Mouse (Mus musculus) frontal cortex, postnatal 36 days (tissue): ENCODE data around the gene Hnrnpa2b1.

Experiments used
- DNase-seq, 2 experiments: peaks; one replicate each; pipeline ENCODE4 v3.0.0; 2022; ENCODE audit warnings: low spot score in 2 of 2

Gene Hnrnpa2b1

DNA sequence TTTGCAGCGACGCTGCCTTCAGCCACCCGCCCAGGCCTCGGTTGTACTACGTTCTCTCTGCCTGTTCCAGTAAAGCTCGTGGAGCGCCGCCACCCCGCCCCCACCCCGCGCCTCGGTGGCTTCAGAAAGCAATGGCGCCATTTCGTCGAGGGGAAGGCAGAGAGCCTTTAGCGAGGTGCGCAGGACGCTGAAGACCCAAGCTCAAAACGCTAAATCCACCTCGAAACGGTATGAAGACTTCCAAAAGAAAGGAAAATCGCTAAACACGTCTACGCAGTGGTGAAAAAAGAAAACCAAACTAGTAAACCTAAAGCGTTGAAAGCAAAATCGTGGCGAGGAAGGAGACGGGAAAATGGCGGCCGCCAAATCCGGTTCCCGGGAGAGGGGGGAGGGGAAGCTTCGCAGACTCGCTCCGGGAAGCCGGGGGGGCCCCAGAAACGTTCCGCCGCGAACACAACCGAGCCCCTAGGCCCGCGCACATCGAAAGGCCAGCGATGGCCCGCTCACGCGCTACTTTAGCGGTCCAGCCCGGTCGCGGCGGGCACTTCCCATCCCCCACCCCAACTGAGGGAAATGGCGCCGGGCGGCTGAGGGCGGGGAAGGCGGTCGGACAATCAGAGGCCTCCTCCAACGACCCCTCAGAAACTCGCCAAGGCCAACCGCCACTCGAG lies 668 bp downstream of the Hnrnpa2b1 start:
- peak; percentile 76 to 80 for DNase-seq

DNA sequence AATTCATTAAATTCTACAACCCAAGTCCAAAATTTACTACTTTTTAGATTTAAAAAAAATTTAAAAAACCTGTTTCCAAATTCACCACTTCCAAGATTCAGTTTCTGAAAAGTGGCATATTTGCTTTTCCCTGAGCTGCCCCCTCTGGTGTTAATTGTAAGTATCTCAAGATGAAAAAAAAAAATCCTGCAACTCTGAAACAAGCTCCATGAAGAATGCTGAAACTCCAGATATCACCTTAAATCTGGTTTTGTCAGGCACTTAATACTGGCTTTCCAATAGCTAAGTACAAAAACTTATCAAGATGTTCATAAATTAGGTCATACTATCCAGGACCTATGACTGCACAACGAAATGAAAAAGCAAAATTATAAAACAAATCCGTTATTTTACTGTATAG lies 2.0 kb downstream of the Hnrnpa2b1 start:
- DNase-seq, result no peak

DNA sequence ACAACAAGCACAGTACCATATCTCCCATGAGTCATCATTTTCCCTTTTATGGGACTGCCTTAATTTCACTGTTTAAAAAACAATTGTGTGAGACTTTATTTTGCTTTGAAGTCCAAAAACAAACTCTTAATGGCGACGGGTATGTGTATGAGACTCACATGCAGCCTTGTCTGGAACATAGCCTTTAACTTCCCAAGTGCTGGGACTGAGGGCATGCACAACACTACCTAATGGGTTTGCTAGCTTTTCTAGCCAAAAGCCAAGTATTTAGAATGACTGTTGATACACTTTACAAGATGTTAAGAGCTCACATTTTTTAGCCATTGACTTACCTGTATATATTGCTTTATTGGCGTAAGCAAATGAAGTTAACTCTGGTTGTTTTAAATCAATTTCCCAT lies 9.3 kb downstream of the Hnrnpa2b1 start:
- no peak for DNase-seq

DNA sequence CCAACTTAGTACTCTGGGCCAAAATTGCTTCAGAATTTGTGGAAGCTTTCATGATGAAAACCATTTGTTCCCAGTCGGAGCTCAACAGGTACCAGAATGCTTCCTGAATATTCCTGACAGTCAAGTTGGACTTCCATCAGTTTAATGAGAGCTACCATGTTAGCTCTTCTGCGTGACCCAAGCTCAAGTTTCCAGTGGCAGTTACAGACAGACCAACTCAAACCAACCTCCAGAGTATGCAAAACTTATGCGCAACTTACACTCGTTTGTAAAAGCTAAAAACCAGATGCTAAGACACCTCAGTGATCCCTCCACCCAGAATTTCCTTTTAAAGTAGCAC lies 9.7 kb downstream of the Hnrnpa2b1 start:
- no peak for DNase-seq

DNA sequence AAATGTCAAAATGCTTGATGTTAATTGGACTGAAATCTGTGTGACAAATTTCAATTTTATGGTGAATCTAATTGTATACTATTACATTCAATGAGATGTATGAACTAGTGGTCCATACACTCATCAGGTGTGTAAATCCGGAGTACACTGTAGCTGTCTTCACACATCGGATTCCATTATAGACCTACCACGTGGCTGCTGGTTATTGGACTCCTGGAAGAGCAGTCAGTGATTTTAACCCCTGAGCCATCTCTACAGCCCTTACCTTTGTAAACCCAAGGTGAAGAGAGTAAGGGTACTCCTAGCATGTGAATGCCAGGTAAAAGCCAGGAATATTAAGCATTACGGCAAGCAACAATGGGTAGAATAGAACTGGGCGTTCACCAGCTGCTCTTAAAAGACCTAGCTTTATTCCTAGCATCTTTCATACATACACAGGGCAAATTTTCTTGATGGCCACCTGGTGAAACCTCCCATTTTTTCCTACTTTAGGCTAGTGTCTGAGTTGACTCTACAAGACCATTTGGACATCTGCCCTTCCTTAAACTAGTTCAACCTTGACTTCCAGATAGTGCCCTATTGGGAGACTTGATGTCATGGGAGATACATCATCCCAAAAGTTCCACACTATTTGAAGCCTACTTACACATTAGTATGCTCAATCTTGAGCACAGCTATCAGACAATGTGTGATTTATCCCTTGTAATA lies 10.2 kb downstream of the Hnrnpa2b1 start:
- DNase-seq, result no peak

DNA sequence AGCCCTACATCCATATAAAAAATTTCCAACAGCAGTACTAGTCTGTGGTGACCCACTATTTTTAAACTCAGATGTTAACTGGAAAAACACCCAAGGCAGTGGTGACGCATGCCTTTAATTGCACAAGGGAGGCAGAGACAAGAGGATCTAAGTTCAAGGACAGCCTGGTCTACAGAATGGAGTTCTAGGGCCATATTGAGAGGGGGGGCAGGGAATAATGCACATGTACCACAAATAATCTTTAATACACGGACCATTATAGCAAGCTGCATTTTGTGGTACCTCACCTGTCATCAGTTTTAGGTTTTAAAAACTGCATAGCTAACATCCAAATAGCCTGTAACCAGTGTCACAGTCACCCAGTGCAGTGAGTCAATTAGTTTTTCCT lies 10.8 kb downstream of the Hnrnpa2b1 start:
- DNase-seq, result no peak

DNA sequence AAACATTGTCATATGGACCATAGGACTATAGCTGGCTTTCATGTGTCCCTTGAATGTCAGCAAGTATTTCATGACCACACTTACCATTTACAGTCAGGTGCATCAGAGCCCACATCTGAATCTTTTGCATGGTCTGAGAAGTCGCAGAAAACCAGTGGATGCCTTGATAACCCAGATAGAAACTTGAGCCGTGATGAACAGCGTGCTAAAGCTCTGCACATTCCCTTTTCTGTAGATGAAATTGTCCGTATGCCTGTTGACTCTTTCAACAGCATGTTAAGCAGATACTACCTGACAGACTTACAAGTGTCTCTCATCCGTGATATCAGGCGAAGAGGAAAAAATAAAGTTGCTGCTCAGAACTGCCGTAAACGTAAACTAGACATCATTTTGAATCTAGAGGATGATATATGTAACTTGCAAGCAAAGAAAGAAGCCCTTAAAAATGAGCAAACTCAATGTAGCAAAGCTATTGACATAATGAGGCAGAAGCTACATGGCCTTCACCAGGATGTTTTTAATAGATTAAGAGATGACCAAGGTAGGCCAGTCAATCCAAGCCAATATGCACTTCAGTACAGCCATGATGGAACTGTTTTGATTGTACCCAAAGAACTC lies 11.8 kb downstream of the Hnrnpa2b1 start:
- DNase-seq, result no peak

DNA sequence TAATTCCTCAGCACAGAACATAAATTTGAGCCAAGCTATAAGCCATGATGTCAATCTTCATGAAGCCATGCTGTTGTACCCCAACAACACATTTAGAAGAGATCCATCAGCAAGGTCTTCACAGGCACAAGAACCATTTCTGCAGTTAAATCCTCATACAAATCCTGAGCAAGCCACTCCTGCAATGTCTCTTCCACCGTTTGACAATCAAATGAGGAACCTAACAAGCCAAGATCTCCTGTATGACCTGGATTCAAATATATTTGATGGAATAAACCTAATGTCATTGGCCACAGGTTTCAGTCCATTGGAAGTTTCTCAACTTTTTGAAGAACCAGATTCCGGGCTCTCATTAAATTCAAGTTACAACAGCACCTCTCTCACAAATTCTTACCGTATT lies 12.4 kb downstream of the Hnrnpa2b1 start:
- no peak for DNase-seq

DNA sequence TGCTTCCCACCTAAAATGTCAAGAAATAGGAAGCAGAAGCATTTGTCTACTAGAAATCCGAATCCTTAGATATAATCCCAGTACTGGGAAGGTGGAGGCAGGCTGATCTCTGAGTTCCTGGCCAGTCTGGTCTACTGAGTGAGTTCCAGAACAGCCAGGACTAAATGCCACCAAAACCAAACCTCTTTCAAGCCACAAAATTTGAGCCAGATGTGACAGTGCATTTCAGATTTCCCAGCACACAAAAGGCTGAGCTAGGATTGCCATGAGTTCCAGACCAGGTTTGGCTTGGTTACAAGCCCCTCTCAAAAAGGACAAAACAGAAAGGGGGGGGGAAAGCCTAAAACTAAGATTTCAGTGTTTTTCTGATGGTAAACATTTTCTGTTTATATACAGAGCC lies 13.5 kb downstream of the Hnrnpa2b1 start:
- no peak for DNase-seq

DNA sequence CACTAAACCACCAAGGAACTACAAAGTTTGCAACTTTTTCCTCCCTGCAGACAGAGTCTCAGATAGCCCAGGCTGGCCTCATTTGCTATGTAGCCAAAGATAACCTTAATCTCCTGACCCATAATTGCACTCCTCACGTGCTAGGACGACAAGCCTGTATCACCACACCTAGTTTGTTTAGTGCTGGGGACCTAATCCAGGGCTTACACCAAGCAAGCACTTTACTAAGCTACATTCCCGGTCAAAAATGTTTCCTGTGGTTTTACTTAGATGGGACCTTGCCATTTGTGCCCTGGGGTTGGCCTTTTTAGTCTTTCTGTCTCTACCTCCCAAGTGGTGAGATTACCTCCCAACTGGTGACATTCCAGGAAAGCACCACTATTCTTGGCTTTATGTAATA lies 14.7 kb downstream of the Hnrnpa2b1 start:
- no peak for DNase-seq

DNA sequence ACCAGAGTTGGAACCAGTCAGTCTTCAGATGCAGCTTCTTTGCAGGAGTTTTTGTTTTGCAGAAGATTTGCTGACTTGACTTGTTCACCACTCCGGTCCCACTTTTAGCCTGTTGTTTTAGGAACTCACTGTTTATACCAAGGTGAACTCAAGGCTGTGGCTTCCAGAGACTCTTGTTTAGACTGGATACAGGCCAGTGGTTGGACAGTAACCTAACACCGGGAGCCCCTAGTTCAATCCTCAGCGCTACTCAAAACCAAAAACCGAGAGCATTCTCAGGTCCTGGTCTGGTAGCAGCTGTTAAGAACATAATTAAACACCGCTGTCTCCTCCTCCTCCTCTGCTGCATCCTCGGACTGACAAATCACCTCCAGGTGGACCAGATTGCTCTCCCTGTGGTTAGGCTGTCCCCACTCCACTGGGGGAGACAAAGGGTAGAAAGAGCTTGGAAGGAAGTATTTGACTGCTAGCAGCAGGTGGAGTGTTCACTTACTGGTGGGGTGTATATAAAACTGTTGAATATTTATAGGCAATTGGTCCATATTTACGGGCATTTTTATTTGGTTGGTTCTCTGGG lies 16.7 kb downstream of the Hnrnpa2b1 start:
- DNase-seq, result no peak

DNA sequence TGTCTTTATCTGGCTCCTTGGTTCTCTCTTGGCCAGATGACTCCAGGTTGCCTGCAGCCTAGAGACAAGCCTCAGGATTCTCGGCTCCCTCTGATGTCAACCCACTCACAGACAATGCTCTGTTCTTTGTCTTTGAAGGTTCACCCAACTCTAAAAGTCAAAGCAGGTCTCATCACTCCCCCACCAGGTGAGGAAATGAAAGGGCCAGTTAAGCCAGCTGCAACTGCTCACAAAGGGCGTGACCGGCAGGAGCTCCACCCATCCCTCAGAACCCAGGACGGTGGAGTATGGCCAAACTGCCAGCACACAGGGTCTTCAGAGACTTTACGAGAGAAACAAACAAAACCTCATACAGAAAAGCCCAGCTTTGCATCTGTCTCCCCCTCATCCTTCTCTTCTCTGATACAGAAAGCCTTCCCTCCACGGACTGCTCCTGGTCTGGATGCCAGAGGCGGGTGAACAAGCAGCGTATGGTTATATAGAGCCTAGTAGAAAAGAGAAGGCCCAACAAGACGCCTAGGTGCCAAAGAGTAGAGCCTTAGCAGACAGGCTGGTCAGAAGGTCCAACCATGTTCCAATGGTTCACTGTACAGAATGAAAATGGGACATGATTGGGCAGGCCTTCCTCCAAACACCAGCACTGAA lies 27.4 kb downstream of the Hnrnpa2b1 start:
- DNase-seq, result no peak

DNA sequence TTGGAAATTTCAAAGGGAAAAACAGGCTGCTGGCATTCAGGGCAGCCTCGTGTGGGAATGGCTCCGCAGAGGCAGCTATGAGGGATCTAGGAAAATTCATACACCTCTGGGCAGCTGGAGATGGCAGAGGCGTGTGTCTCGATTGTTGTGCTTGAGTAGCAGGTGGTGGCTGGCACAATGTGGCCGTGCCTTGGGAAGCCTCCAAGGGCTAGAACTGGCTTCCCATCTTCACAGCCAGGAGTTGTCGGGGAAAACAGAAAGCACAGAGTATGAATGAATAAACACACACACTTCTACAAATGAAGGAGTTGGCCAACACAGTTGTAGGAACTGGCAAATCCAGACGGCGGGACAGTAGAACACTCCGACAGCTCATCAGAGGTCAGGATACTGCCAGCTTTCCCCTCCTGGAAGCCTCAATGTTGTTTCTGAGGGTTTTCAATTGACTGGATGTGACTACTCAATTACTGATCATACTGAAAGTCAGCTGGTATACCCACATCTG lies 30.8 kb downstream of the Hnrnpa2b1 start:
- DNase-seq, result no peak

DNA sequence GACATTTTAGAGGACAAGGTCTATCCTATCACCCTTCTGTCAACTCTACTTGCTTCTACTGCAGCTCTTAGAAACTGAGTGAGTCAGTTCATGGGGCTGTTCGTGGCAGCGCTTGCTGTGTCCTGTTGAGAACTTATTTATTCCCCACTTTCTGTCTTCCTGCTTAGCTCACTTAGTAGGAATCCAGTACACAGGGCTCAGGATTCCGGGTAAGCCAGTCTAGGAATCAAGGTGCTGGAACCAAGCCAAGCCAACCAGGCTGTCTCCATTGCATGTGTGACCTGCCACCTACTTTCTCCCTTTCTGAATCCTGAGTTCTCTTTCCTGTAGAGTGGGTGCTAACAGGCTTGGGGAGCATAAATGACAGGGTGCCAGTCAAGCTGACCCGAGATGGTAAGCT lies 32.0 kb downstream of the Hnrnpa2b1 start:
- DNase-seq, result no peak

DNA sequence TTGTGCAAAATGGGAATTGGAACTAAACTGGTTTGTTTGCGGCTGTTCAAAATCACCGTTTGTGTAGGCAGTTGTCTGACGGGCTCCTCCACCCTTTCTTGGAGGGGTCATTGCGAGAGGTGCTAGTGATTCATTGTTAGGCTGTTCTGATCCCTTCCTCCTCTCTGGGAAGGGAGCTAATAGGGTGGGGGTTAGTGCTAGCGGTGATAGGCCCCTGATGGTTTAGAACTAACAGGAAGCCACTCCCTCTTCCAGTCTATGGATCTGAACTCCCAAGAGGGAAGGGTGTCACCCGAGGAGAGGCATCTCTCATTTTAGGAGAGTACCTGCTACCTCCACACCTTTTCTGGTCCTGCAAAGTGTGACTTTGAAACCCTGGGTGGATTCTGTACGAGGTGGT lies 35.4 kb downstream of the Hnrnpa2b1 start:
- no peak for DNase-seq

DNA sequence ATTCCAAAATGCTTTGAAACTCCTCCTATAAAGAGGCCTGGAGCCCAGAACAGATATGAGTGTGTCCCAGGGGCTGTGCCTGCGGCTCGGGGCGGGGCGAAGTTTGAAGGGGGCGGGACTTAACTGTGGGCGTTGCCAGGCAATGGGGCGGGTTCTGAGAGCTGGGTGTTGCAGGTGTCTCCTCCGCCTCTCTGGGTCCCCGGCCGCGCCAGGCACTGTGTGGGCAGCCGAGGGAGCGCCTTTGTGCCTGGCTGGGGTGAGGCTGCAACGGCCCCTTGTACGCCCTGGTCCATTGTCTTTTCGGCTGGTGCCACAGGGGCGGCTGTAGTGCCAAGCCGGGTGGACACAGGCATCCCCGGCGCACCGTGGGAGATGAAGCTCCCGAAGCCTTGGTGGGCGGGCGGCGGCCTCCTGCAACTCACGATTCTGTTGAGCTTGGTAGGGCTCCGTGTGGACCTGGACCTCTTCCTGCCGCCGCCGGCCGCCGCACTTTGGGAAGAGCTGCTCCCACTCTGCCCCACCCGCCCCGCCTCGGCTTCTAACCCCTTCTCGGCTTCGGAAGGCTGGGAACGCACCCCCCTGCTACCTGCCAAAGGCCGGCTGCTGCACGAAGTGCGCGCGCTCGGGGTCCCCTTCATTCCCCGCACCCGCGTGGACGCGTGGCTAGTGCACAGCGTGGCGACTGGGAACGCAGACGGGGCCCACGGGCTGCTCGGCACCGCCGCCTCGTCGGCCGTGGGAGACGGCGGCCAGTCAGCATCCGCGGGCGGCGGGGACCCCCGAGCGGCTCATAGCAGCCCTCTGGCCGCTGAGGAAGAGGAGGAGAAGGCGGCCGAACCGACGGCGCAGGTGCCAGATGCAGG lies 36.9 kb downstream of the Hnrnpa2b1 start, which contains the start of gene Nfe2l3:
TSS of gene Nfe2l3 (plus strand) at position 136 of the 863 bp plus-strand sequence.
- no peak for DNase-seq

DNA sequence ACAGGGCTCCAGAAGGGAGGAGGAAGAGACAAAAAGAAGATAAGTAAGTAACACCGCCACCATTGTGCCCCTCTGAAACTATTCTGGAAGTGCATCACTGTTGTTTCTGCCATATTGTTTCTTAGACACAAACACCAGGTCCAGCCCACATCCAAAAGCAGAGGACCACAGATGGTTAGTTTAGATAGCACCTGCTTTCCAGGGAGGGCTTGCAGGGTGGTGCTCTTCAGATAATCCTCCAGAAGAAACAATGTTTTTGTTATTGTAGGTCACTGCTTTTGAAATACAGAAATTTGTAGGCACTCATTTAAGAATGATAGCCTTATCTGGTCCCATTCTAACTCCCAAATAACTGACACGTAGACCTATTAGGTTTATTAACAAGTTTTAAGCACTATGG lies 45.2 kb downstream of the Hnrnpa2b1 start:
- no peak for DNase-seq

DNA sequence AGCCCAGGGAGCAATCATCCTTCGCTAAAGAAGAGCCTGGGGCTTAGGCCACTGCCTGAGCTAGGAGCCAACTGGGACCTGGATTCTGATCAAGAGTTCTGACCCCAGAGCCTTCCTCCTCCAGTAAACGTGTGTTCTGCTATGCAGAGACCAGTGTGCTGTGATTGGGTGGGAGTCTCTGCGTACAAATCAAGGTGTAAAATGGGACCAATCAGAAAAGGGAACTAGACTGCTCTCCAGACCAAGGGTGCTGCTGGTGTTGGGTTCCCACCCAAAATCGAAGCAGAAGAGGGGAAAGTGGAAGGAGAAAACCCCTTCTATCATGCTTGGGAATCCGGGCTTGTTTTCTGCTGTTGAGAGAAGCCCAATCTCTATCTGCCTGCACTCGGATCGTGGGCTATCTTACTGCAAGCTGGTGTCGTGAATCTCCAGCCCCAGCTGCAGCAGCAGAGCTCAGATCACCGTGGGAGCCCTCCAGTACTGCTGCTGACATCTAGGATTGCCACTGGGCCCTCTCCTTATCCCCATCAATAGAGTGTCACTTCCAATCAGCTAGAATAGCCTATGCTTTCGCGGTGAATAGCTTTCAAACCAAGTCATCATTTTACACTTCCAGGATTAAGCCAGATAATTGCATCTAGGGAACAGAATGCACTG lies 46.1 kb downstream of the Hnrnpa2b1 start:
- no peak for DNase-seq

DNA sequence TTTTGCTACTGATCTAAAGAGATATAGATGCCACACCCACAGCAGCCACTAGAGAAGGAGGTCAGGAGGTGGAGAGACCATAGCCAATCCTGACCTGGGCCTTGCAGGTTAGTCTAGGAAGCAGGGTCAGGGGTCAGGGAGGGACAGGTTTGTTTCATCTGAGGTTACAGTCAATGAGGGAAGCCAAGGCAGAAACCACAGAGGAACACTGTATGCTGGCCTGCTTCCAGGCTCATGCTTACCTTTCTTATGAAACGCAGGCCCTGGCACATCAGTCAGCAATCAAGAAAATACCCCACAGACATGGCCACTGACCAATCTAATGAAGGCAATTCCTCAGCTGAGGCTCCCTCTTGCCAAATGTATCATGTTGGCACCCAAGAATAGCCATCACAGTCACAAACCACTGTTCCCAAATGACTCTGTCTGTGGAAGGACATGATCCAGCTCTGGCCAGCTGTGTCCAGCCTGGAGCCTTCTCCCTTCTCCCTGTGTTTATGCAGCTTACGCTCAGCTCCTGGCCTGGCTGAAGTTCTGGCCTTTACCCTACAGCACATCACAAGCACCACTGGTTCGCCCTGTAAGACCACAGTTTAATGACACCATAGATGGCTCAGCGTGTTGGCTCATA lies 52.3 kb downstream of the Hnrnpa2b1 start:
- no peak for DNase-seq

DNA sequence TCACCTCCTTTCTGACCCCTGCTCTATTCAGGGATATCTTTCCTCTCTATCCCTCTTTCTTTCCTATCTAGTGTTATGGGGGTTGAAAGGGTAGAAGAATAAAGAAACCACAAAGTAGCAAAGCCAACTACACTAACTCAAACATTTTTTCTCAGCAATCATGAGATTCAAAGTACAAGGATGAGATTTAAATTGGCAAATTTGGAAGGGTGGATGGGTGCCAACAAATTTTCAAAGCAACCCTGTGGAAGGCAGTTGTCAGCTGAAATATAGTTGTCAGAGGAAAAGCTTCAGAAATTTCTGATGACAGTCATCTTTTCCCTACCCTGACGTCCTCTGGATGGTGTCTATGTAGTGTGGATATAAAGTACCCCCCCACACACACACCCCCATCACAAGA lies 53.3 kb downstream of the Hnrnpa2b1 start:
- no peak for DNase-seq
